Comparison of ENCODE assay signal across 19 mouse cellular contexts in genomic region chr13:59962676-59963664, GRCm38 (mm10).
DNase-seq lines count a peak whose midpoint lies in the region; ATAC-seq lines count a peak whose summit lies in the region.
"Had no signal": no experiment of that assay in that cellular context is flagged by ENCODE, and none has a peak within 500 bp of the region (broad histone marks: within the 10 kb centered on the region; RNA-seq: fewer than 3 reads in every experiment).

No protein-coding gene starts in this region.

- no peaks in the 10 kb centered on the region for H3K9me3 ChIP-seq in lung, embryonic 16.5 days (ENCODE audit: control insufficient read depth, low read length)
- no peaks in the 10 kb centered on the region for H3K9me3 ChIP-seq in forebrain, embryonic 12.5 days
- no peaks in the 10 kb centered on the region for H3K9me3 ChIP-seq in limb, embryonic 11.5 days (ENCODE audit: control insufficient read depth, low read length)
- no peaks in the 10 kb centered on the region for H3K9me3 ChIP-seq in midbrain, embryonic 16.5 days (replicated peaks; ENCODE audit: control insufficient read depth, low read length, poor library complexity, severe bottlenecking)
- H3K9me3 ChIP-seq: neural tube, embryonic 15.5 days had no signal

- H3K27ac ChIP-seq in lung, embryonic 16.5 days (ENCODE audit: low read length): no peak overlapping the region
- peak overlapping the region; percentile 74 for H3K27ac ChIP-seq in forebrain, embryonic 12.5 days
- no peak overlapping the region for H3K27ac ChIP-seq in limb, embryonic 11.5 days (replicated peaks; ENCODE audit: low read depth, low read length)
- no peak overlapping the region for H3K27ac ChIP-seq in midbrain, embryonic 16.5 days (ENCODE audit: low read length)
- H3K27ac ChIP-seq: kidney, postnatal 0 days; liver, embryonic 14.5 days; neural tube, embryonic 15.5 days had no signal

- no peak for DNase-seq in lung, postnatal 25 days (ENCODE audit: low spot score)
- peak; percentile 44 for DNase-seq in limb, embryonic 11.5 days (ENCODE audit: low spot score)
- DNase-seq in cerebellum, adult 8-10 months: no peak
- DNase-seq in layer of hippocampus, postnatal 14 days (ENCODE audit: low spot score in 2 of 2): no peak
- DNase-seq: cerebellum, adult 2 months; embryo, embryonic 11 days; heart, postnatal 10 days; layer of hippocampus, adult 9-11 months; lung, postnatal 4 days; thymus, postnatal 14 days had no signal

- H3K4me3 ChIP-seq in lung, embryonic 16.5 days (ENCODE audit: low read length): no peak overlapping the region
- no peak overlapping the region for H3K4me3 ChIP-seq in forebrain, embryonic 12.5 days (replicated peaks)
- H3K4me3 ChIP-seq in limb, embryonic 11.5 days (ENCODE audit: low read depth, low read length): no peak overlapping the region
- no peak overlapping the region for H3K4me3 ChIP-seq in midbrain, embryonic 16.5 days (ENCODE audit: low read depth, low read length)
- H3K4me3 ChIP-seq: erythroblast, embryonic 14.5 days; neural tube, embryonic 15.5 days had no signal

- WGBS in lung, embryonic 16.5 days: 42% methylated on average over 21 of the region's 21 CpGs
- 52% methylated on average over 21 of the region's 21 CpGs for WGBS in forebrain, embryonic 12.5 days
- WGBS in limb, embryonic 11.5 days: 40% methylated on average over 21 of the region's 21 CpGs
- WGBS in midbrain, embryonic 16.5 days: 59% methylated on average over 21 of the region's 21 CpGs

- H3K36me3 ChIP-seq in lung, embryonic 16.5 days (ENCODE audit: control insufficient read depth, insufficient read depth, low read length): no peaks in the 10 kb centered on the region
- H3K36me3 ChIP-seq in forebrain, embryonic 12.5 days (replicated peaks): no peaks in the 10 kb centered on the region
- no peaks in the 10 kb centered on the region for H3K36me3 ChIP-seq in limb, embryonic 11.5 days (ENCODE audit: control insufficient read depth, insufficient read depth, low read length)
- no peaks in the 10 kb centered on the region for H3K36me3 ChIP-seq in midbrain, embryonic 16.5 days (ENCODE audit: control insufficient read depth, insufficient read depth, low read length)
- H3K36me3 ChIP-seq: neural tube, embryonic 15.5 days had no signal

- H3K4me1 ChIP-seq in lung, embryonic 16.5 days (replicated peaks; ENCODE audit: control insufficient read depth, insufficient read depth, low read length): peaks cover 14% of the 10 kb centered on the region
- peaks cover 8% of the 10 kb centered on the region; the same call in 1 of the 2 replicates for H3K4me1 ChIP-seq in forebrain, embryonic 12.5 days
- H3K4me1 ChIP-seq in limb, embryonic 11.5 days (ENCODE audit: control insufficient read depth, insufficient read depth, low read length): 0 out of 2 replicates have a peak, but pooled peaks cover 4% of the 10 kb centered on the region
- H3K4me1 ChIP-seq in midbrain, embryonic 16.5 days (ENCODE audit: control insufficient read depth, insufficient read depth, low read length): 0 out of 2 replicates have a peak, but pooled peaks cover 3% of the 10 kb centered on the region
- H3K4me1 ChIP-seq: neural tube, embryonic 15.5 days had no signal

- no peak overlapping the region for H3K9ac ChIP-seq in lung, embryonic 16.5 days (ENCODE audit: low read length)
- no peak overlapping the region for H3K9ac ChIP-seq in forebrain, embryonic 12.5 days
- no peak overlapping the region for H3K9ac ChIP-seq in limb, embryonic 11.5 days (ENCODE audit: low read length)
- no peak overlapping the region for H3K9ac ChIP-seq in midbrain, embryonic 16.5 days (ENCODE audit: low read depth, low read length)
- H3K9ac ChIP-seq: liver, embryonic 14.5 days; neural tube, embryonic 15.5 days had no signal

- H3K4me2 ChIP-seq in lung, embryonic 16.5 days (ENCODE audit: low read depth, low read length): no peak overlapping the region
- no peak overlapping the region for H3K4me2 ChIP-seq in forebrain, embryonic 12.5 days
- H3K4me2 ChIP-seq in limb, embryonic 11.5 days (ENCODE audit: low read depth, severe bottlenecking): no peak overlapping the region
- H3K4me2 ChIP-seq in midbrain, embryonic 16.5 days (ENCODE audit: low read length): no peak overlapping the region
- H3K4me2 ChIP-seq: neural tube, embryonic 15.5 days had no signal

- no peaks in the 10 kb centered on the region for H3K27me3 ChIP-seq in lung, embryonic 16.5 days (ENCODE audit: control insufficient read depth, insufficient read depth, low read depth, low read length)
- 0 out of 2 replicates have a peak, but pooled peaks cover 4% of the 10 kb centered on the region for H3K27me3 ChIP-seq in forebrain, embryonic 12.5 days
- no peaks in the 10 kb centered on the region for H3K27me3 ChIP-seq in limb, embryonic 11.5 days (ENCODE audit: control insufficient read depth, insufficient read depth, low read length)
- no peaks in the 10 kb centered on the region for H3K27me3 ChIP-seq in midbrain, embryonic 16.5 days (ENCODE audit: control insufficient read depth, insufficient read depth, low read depth, low read length)
- H3K27me3 ChIP-seq: neural tube, embryonic 15.5 days had no signal

- ATAC-seq in lung, embryonic 16.5 days (ENCODE audit: low read depth): peak; percentile 28; the same call in 1 of the 2 replicates
- ATAC-seq in forebrain, embryonic 12.5 days (ENCODE audit: low FRiP score): peak; percentile 57; the same call in 1 of the 2 replicates
- 0 out of 2 replicates have a peak, but pooled peaks have one; percentile 31 for ATAC-seq in limb, embryonic 11.5 days (ENCODE audit: insufficient number of reproducible peaks, low FRiP score, low TSS enrichment, low read depth)
- peak; percentile 62 for ATAC-seq in midbrain, embryonic 16.5 days
- ATAC-seq in megakaryocyte-erythroid progenitor cell, adult 5-6 weeks (replicated peaks; ENCODE audit: low FRiP score, low TSS enrichment, poor library complexity, severe bottlenecking): no peak
- ATAC-seq: hindbrain, embryonic 16.5 days had no signal
